Mouse (Mus musculus): ENCODE measurements around the gene Bola3.

DNA sequence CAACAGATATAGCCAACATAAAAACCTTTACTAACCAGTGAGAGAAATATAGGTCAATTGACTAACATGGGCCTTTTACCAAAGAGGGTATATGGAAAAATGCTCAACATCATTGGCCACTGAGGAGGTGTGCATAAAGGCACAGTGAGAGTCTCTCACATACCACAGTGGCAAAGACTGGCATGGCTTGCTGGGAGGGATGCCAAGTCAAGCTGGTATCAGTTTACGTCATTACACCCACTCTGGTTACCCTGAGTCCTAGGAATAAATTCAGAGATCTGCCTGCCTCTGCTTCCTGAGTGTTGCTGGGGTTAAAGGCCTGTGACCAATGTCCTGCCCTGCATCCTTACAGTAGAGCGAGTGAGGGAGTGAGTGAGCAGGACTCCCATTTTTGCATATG is 47.8 kb downstream of the Bola3 start:
- TF ChIP-seq CTCF (IDR thresholded peaks at IDR 0.05; ENCODE audit: extremely low read depth, insufficient read depth, low read length) = no peak
- TF ChIP-seq POLR2A (IDR thresholded peaks at IDR 0.05; ENCODE audit: extremely low read depth, insufficient read depth, low read length) = no peak
